Mouse (Mus musculus): ENCODE measurements around the gene Epyc. TPM values are rescaled to one million over a fixed set of nuclear protein-coding genes. Genes with fewer than 3 reads are reported as not detected.
A peak's percentile ranks its signal among the peaks of the same experiment; 100 is the strongest.
"Not testable (repeated sequence)": the region's sequence is repeated elsewhere in the genome, so short reads cannot be mapped to it uniquely, and the experiment has no call there.

Epyc gene
- total RNA-seq, 2 experiments from 2014 or later, result not detected

GRCm38 (mm10) chr10:97712687-97713086 lies 68.8 kb downstream of the Epyc start:
- ATAC-seq (replicated peaks; ENCODE audit: poor library complexity, severe bottlenecking), result peak; percentile 92

GRCm38 (mm10) chr10:97714584-97714983 lies 70.7 kb downstream of the Epyc start:
- ATAC-seq (replicated peaks; ENCODE audit: poor library complexity, severe bottlenecking), result no peak

- ATAC-seq (replicated peaks; ENCODE audit: poor library complexity, severe bottlenecking), result no peak
These were observed 71.5 kb downstream of the Epyc start for GRCm38 (mm10) chr10:97715289-97715906.

GRCm38 (mm10) chr10:97717233-97717632 lies 73.4 kb downstream of the Epyc start:
- no peak for ATAC-seq (replicated peaks; ENCODE audit: poor library complexity, severe bottlenecking)

GRCm38 (mm10) chr10:97718021-97718420 lies 74.2 kb downstream of the Epyc start:
- no peak for ATAC-seq (replicated peaks; ENCODE audit: poor library complexity, severe bottlenecking)

- ATAC-seq (replicated peaks; ENCODE audit: poor library complexity, severe bottlenecking), result no peak
These were observed 76.8 kb downstream of the Epyc start for GRCm38 (mm10) chr10:97720625-97721024.

GRCm38 (mm10) chr10:97722709-97723108 lies 78.8 kb downstream of the Epyc start:
- ATAC-seq (replicated peaks; ENCODE audit: poor library complexity, severe bottlenecking), result no peak

- no peak for ATAC-seq (replicated peaks; ENCODE audit: poor library complexity, severe bottlenecking)
These were observed 82.1 kb downstream of the Epyc start for GRCm38 (mm10) chr10:97725929-97726328.

GRCm38 (mm10) chr10:97726655-97727054 lies 82.8 kb downstream of the Epyc start, which contains the start of gene C030005K15Rik:
Gene C030005K15Rik, minus strand, starts transcription at chr10:97726755.
- not testable (repeated sequence) for ATAC-seq (replicated peaks; ENCODE audit: poor library complexity, severe bottlenecking)

Other genes starting within 250 kb of the Epyc start
- gene Dcn, start 164.5 kb upstream of the Epyc start, total RNA-seq (2014; fragmentation: Nextera tagmentation), result not detected in 2 replicates
- not detected in 2 replicates for gene Dcn, start 164.5 kb upstream of the Epyc start, total RNA-seq (2017)
- not detected in 2 replicates for gene Lum, start 78.9 kb upstream of the Epyc start, total RNA-seq (2014; fragmentation: Nextera tagmentation)
- not detected in 2 replicates for gene Lum, start 78.9 kb upstream of the Epyc start, total RNA-seq (2017)
- gene Kera, start 37.2 kb upstream of the Epyc start, total RNA-seq (2014; fragmentation: Nextera tagmentation), result not detected in 2 replicates
- not detected in 2 replicates for gene Kera, start 37.2 kb upstream of the Epyc start, total RNA-seq (2017)
- not detected in 2 replicates for gene Ccer1, start 49.0 kb downstream of the Epyc start, total RNA-seq (2014; fragmentation: Nextera tagmentation)
- not detected in 2 replicates for gene Ccer1, start 49.0 kb downstream of the Epyc start, total RNA-seq (2017)
- not detected in 2 replicates for gene C030005K15Rik, start 82.7 kb downstream of the Epyc start, total RNA-seq (2014; fragmentation: Nextera tagmentation)
- not detected in 2 replicates for gene C030005K15Rik, start 82.7 kb downstream of the Epyc start, total RNA-seq (2017)